Mouse (Mus musculus): ENCODE data around the gene Mogs. TPM values are rescaled to one million over a fixed set of nuclear protein-coding genes. Genes with fewer than 3 reads are reported as not detected.

The Mogs gene
- polyA plus RNA-seq, 1 experiment from 2014 or later: 14.0 TPM

DNA sequence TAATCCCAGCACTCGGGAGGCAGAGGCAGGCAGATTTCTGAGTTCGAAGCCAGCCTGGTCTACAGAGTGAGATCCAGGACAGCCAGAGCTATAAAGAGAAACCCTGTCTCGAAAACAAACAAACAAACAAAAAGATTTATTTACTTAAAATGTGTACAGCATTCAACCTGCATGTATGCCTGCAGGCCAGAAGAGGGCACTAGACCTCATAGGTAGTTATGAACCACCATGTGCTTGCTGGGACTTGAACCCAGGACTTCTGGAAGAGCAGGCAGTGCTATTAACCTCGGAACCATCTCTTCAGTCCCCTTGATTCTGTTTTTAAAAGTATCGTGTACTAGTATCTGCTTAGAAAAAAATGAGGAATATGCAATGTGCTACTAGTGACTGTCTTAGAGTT lies 12.1 kb downstream of the Mogs start:
- Histone ChIP-seq H3K27me3 (ENCODE audit: control insufficient read depth, insufficient read depth, low read length) (no peaks in the 10 kb centered on the region), H3K36me3 (ENCODE audit: control insufficient read depth, insufficient read depth) (no peaks in the 10 kb centered on the region), H3K27ac (ENCODE audit: low read length) (no peak overlapping the region), H3K9me3 (replicated peaks; ENCODE audit: control insufficient read depth, low read length) (no peaks in the 10 kb centered on the region), H3K4me2 (ENCODE audit: low read depth, low read length) (no peak overlapping the region), H3K4me1 (ENCODE audit: control insufficient read depth, insufficient read depth, low read length) (peaks cover 14% of the 10 kb centered on the region), H3K4me3 (ENCODE audit: low read length) (no peak overlapping the region), H3K9ac (ENCODE audit: low read length) (no peak overlapping the region)
- no peak for ATAC-seq (replicated peaks; ENCODE audit: extremely low read depth, insufficient read depth, low FRiP score)
- WGBS: 96% methylated on average over 5 of the region's 5 CpGs

DNA sequence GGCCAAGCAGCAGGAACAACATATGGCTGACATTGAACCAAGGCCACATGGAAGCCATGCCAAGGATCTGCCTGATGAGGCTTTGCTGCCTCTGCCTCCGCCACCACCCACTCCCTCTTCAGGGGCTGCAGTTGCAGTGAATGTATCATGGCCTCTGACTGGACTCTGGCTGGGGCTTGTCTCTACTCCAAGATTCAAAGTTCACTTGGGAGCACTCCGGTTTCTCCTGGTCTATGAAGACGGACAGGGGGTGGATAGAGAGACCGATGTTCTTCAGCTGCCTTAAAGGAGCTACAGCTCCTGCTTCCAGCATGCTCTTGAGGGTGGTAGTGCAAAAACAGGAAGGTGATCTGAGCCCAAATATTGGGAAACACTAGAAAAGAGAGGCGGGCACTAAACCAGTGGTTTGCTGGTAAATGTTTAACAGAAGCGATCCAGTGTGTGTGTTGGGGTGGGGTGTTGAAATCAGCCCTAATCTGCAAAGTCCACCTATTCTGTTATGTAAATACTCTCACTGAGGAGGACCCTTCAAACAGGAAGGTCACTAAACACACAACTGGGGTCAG lies 16.3 kb downstream of the Mogs start:
- 62% methylated on average over 6 of the region's 6 CpGs for WGBS
- Histone ChIP-seq H3K27ac (ENCODE audit: low read length) (no peak overlapping the region), H3K9me3 (replicated peaks; ENCODE audit: control insufficient read depth, low read length) (no peaks in the 10 kb centered on the region), H3K4me1 (ENCODE audit: control insufficient read depth, insufficient read depth, low read length) (peaks cover 6% of the 10 kb centered on the region; the same call in 1 of the 2 replicates), H3K27me3 (ENCODE audit: control insufficient read depth, insufficient read depth, low read length) (no peaks in the 10 kb centered on the region), H3K4me3 (ENCODE audit: low read length) (no peak overlapping the region), H3K36me3 (ENCODE audit: control insufficient read depth, insufficient read depth) (no peaks in the 10 kb centered on the region), H3K4me2 (ENCODE audit: low read depth, low read length) (no peak overlapping the region), H3K9ac (ENCODE audit: low read length) (no peak overlapping the region)
- no peak for ATAC-seq (replicated peaks; ENCODE audit: extremely low read depth, insufficient read depth, low FRiP score)

GRCm38 (mm10) chr6:83132176-83132919 lies 17.1 kb downstream of the Mogs start:
- H3K9ac ChIP-seq (ENCODE audit: low read length): no peak overlapping the region
- no peak overlapping the region for H3K4me2 ChIP-seq (ENCODE audit: low read depth, low read length)
- no peaks in the 10 kb centered on the region for H3K36me3 ChIP-seq (ENCODE audit: control insufficient read depth, insufficient read depth)
- ATAC-seq (replicated peaks; ENCODE audit: extremely low read depth, insufficient read depth, low FRiP score): no peak
- H3K9me3 ChIP-seq (replicated peaks; ENCODE audit: control insufficient read depth, low read length): no peaks in the 10 kb centered on the region
- H3K4me1 ChIP-seq (ENCODE audit: control insufficient read depth, insufficient read depth, low read length): peaks cover 6% of the 10 kb centered on the region; the same call in 1 of the 2 replicates
- H3K4me3 ChIP-seq (ENCODE audit: low read length): no peak overlapping the region
- no peaks in the 10 kb centered on the region for H3K27me3 ChIP-seq (ENCODE audit: control insufficient read depth, insufficient read depth, low read length)
- H3K27ac ChIP-seq (ENCODE audit: low read length): no peak overlapping the region
- WGBS: 82% methylated on average over 9 of the region's 9 CpGs

DNA sequence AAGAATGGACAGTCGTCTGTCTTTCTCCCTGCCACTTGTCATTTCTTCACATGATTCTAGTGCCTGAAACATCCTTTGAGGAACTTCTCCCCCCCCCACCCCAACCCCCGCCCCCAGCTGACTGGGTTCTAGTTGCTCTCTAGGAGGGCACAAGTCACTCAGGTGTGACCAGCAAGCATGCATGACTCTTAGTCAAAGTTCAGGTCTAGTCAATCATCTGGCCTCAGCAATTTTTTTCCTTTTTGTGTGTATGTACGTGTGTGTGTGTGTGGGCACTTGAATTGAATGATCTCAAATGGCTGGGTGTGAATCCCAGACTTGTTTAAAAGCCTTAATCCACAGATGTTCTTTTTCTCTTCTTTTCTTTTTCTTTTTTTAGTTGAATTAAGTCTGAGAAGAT lies 18.9 kb downstream of the Mogs start:
- H3K9ac ChIP-seq (ENCODE audit: low read length): no peak overlapping the region
- H3K4me3 ChIP-seq (ENCODE audit: low read length): no peak overlapping the region
- H3K27me3 ChIP-seq (ENCODE audit: control insufficient read depth, insufficient read depth, low read length): no peaks in the 10 kb centered on the region
- WGBS: 67% methylated on average over 3 of the region's 3 CpGs
- ATAC-seq (replicated peaks; ENCODE audit: extremely low read depth, insufficient read depth, low FRiP score): no peak
- H3K36me3 ChIP-seq (ENCODE audit: control insufficient read depth, insufficient read depth): no peaks in the 10 kb centered on the region
- no peaks in the 10 kb centered on the region for H3K9me3 ChIP-seq (replicated peaks; ENCODE audit: control insufficient read depth, low read length)
- H3K27ac ChIP-seq (ENCODE audit: low read length): no peak overlapping the region
- H3K4me1 ChIP-seq (ENCODE audit: control insufficient read depth, insufficient read depth, low read length): peaks cover 20% of the 10 kb centered on the region
- H3K4me2 ChIP-seq (ENCODE audit: low read depth, low read length): no peak overlapping the region

GRCm38 (mm10) chr6:83134951-83135513 lies 19.7 kb downstream of the Mogs start, which contains the start of gene Rtkn:
Gene Rtkn, plus strand, starts transcription at chr6:83135463.
- WGBS: 64% methylated on average over 7 of the region's 7 CpGs
- Histone ChIP-seq H3K36me3 (ENCODE audit: control insufficient read depth, insufficient read depth) (no peaks in the 10 kb centered on the region), H3K9me3 (replicated peaks; ENCODE audit: control insufficient read depth, low read length) (no peaks in the 10 kb centered on the region), H3K27ac (ENCODE audit: low read length) (peak within 1 kb of the TSS; percentile 99), H3K4me2 (ENCODE audit: low read depth, low read length) (peak within 1 kb of the TSS; percentile 81), H3K27me3 (ENCODE audit: control insufficient read depth, insufficient read depth, low read length) (no peaks in the 10 kb centered on the region), H3K9ac (ENCODE audit: low read length) (peak within 1 kb of the TSS; percentile 94), H3K4me1 (ENCODE audit: control insufficient read depth, insufficient read depth, low read length) (peaks cover 20% of the 10 kb centered on the region), H3K4me3 (ENCODE audit: low read length) (peak within 1 kb of the TSS; percentile 68)
- no peak for ATAC-seq (replicated peaks; ENCODE audit: extremely low read depth, insufficient read depth, low FRiP score)

DNA sequence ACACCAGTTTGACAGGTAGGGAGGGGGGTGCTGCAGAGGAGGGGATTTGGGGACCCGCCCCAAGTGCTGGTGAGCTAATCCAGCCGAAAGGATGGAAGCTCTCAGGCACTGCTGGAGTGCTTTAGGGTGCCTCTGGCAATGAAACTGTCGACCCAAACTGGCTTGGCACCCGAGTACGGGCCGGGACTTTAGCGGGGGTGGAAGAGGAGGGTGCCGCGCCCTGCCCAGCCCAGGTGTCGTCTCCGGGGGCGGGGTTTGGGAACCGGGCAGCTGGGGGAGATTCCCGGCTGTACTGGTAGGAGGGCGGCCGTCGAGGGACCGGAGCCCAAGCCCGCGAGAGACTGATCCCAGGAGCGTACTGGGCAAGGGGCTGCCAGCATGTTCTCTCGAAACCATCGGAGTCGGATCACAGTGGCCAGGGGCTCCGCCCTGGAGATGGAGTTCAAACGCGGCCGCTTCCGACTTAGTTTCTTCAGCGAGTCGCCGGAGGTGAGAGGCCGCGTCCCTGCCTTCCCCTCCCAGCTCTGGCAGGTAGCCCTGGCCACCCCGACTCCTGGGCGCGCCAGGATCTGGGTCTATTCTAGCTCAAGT lies 20.4 kb downstream of the Mogs start:
- H3K27me3 ChIP-seq (ENCODE audit: control insufficient read depth, insufficient read depth, low read length): no peaks in the 10 kb centered on the region
- H3K36me3 ChIP-seq (ENCODE audit: control insufficient read depth, insufficient read depth): no peaks in the 10 kb centered on the region
- peak overlapping the region; percentile 81 for H3K4me2 ChIP-seq (ENCODE audit: low read depth, low read length)
- H3K4me3 ChIP-seq (ENCODE audit: low read length): peak overlapping the region; percentile 68
- peak overlapping the region; percentile 94 for H3K9ac ChIP-seq (ENCODE audit: low read length)
- peaks cover 20% of the 10 kb centered on the region for H3K4me1 ChIP-seq (ENCODE audit: control insufficient read depth, insufficient read depth, low read length)
- peak overlapping the region; percentile 99 for H3K27ac ChIP-seq (ENCODE audit: low read length)
- no peak for ATAC-seq (replicated peaks; ENCODE audit: extremely low read depth, insufficient read depth, low FRiP score)
- no peaks in the 10 kb centered on the region for H3K9me3 ChIP-seq (replicated peaks; ENCODE audit: control insufficient read depth, low read length)
- 4% methylated on average over 36 of the region's 37 CpGs for WGBS

DNA sequence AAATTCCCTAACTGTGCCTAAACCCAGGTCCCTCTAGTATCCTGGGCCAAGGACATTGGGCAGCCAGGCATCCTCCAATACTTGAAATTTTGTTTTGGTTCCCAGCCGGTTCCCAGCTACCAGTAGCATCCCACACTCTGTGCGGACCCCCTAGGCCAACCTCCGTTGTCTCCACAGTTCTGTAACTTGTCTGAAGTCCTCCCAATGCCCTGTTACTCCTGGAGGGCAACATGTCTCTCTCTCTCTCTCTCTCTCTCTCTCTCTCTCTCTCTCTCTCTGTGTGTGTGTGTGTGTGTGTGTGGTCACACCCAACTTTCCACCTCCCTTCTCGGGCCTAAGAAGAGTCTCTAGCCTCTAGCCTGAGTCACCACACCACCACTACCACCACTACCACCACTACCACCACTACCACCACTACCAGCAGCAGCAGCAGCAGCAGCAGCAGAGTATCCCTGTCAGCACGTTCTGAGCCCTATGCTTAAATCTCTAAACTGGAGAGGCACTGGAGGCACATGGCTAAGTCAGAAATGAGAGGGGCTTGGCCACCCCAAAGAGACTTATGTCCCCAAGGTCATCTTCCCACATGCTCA lies 21.1 kb downstream of the Mogs start:
- Histone ChIP-seq H3K4me1 (ENCODE audit: control insufficient read depth, insufficient read depth, low read length) (peaks cover 20% of the 10 kb centered on the region), H3K4me3 (ENCODE audit: low read length) (peak overlapping the region; percentile 68), H3K4me2 (ENCODE audit: low read depth, low read length) (peak overlapping the region; percentile 81), H3K27ac (ENCODE audit: low read length) (peak overlapping the region; percentile 99), H3K27me3 (ENCODE audit: control insufficient read depth, insufficient read depth, low read length) (no peaks in the 10 kb centered on the region), H3K9me3 (replicated peaks; ENCODE audit: control insufficient read depth, low read length) (no peaks in the 10 kb centered on the region), H3K9ac (ENCODE audit: low read length) (peak overlapping the region; percentile 94), H3K36me3 (ENCODE audit: control insufficient read depth, insufficient read depth) (no peaks in the 10 kb centered on the region)
- no peak for ATAC-seq (replicated peaks; ENCODE audit: extremely low read depth, insufficient read depth, low FRiP score)
- WGBS: 27% methylated on average over 5 of the region's 5 CpGs

GRCm38 (mm10) chr6:83136881-83137575 lies 21.7 kb downstream of the Mogs start:
- no peaks in the 10 kb centered on the region for H3K9me3 ChIP-seq (replicated peaks; ENCODE audit: control insufficient read depth, low read length)
- no peaks in the 10 kb centered on the region for H3K36me3 ChIP-seq (ENCODE audit: control insufficient read depth, insufficient read depth)
- H3K4me2 ChIP-seq (ENCODE audit: low read depth, low read length): peak overlapping the region; percentile 81
- H3K9ac ChIP-seq (ENCODE audit: low read length): peak overlapping the region; percentile 94
- H3K27me3 ChIP-seq (ENCODE audit: control insufficient read depth, insufficient read depth, low read length): no peaks in the 10 kb centered on the region
- peaks cover 25% of the 10 kb centered on the region for H3K4me1 ChIP-seq (ENCODE audit: control insufficient read depth, insufficient read depth, low read length)
- H3K27ac ChIP-seq (ENCODE audit: low read length): peak overlapping the region; percentile 99
- peak overlapping the region; percentile 68 for H3K4me3 ChIP-seq (ENCODE audit: low read length)
- under 1% methylated on average over 26 of the region's 26 CpGs for WGBS
- peak; percentile 80 for ATAC-seq (replicated peaks; ENCODE audit: extremely low read depth, insufficient read depth, low FRiP score)

All from heart, embryonic 16.5 days (tissue).